Comparison of ENCODE assay signal across 26 mouse cellular contexts in genomic region chr12:34618321-34618720, GRCm38 (mm10).
DNase-seq lines count a peak whose midpoint lies in the region; ATAC-seq and TF ChIP-seq lines count a peak whose summit lies in the region.
"Had no signal": no experiment of that assay in that cellular context is flagged by ENCODE, and none has a peak within 500 bp of the region (broad histone marks: within the 10 kb centered on the region; RNA-seq: fewer than 3 reads in every experiment).

No protein-coding gene starts in this region.

- H3K4me2 ChIP-seq in forebrain, embryonic 15.5 days (replicated peaks): no peak overlapping the region
- H3K4me2 ChIP-seq in hindbrain, postnatal 0 days (ENCODE audit: low read depth, low read length): peak overlapping the region; percentile 40; the same call in 1 of the 2 replicates
- H3K4me2 ChIP-seq in hindbrain, embryonic 13.5 days: no peak overlapping the region
- H3K4me2 ChIP-seq in midbrain, postnatal 0 days (ENCODE audit: low read depth, low read length, poor library complexity, severe bottlenecking): no peak overlapping the region
- no peak overlapping the region for H3K4me2 ChIP-seq in midbrain, embryonic 11.5 days
- H3K4me2 ChIP-seq in forebrain, embryonic 16.5 days (ENCODE audit: low read length): peak overlapping the region; percentile 35
- H3K4me2 ChIP-seq: neural tube, embryonic 13.5 days had no signal

- no peak for TF ChIP-seq CTCF in hindbrain, postnatal 0 days (IDR thresholded peaks at IDR 0.05; ENCODE audit: low read depth)
- no peak for TF ChIP-seq CTCF in midbrain, postnatal 0 days (IDR thresholded peaks at IDR 0.05)

- ATAC-seq in forebrain, embryonic 15.5 days (replicated peaks): peak; percentile 51; the same call in 1 of the 2 replicates
- no peak for ATAC-seq in hindbrain, postnatal 0 days
- ATAC-seq in hindbrain, embryonic 13.5 days (ENCODE audit: low FRiP score): no peak
- ATAC-seq in midbrain, postnatal 0 days (ENCODE audit: low FRiP score): no peak
- ATAC-seq in midbrain, embryonic 11.5 days (ENCODE audit: low FRiP score): no peak
- ATAC-seq in forebrain, embryonic 16.5 days: peak; percentile 62
- ATAC-seq: intestine, embryonic 16.5 days; lung, postnatal 0 days; Patski had no signal

- WGBS in forebrain, embryonic 15.5 days: 42% methylated on average over 3 of the region's 3 CpGs
- 87% methylated on average over 3 of the region's 3 CpGs for WGBS in forebrain, embryonic 10.5 days
- WGBS in hindbrain, postnatal 0 days: 41% methylated on average over 3 of the region's 3 CpGs
- 79% methylated on average over 3 of the region's 3 CpGs for WGBS in hindbrain, embryonic 13.5 days
- 63% methylated on average over 3 of the region's 3 CpGs for WGBS in midbrain, postnatal 0 days
- WGBS in midbrain, embryonic 11.5 days: 85% methylated on average over 3 of the region's 3 CpGs
- WGBS in forebrain, embryonic 16.5 days: 45% methylated on average over 3 of the region's 3 CpGs

- no peaks in the 10 kb centered on the region for H3K36me3 ChIP-seq in forebrain, embryonic 15.5 days
- H3K36me3 ChIP-seq in forebrain, embryonic 10.5 days (replicated peaks): no peaks in the 10 kb centered on the region
- no peaks in the 10 kb centered on the region for H3K36me3 ChIP-seq in hindbrain, postnatal 0 days (ENCODE audit: insufficient read depth, low read length)
- H3K36me3 ChIP-seq in hindbrain, embryonic 13.5 days: no peaks in the 10 kb centered on the region
- no peaks in the 10 kb centered on the region for H3K36me3 ChIP-seq in midbrain, postnatal 0 days (ENCODE audit: insufficient read depth, low read length)
- H3K36me3 ChIP-seq in midbrain, embryonic 11.5 days (ENCODE audit: control insufficient read depth, insufficient read depth, low read length): no peaks in the 10 kb centered on the region
- no peaks in the 10 kb centered on the region for H3K36me3 ChIP-seq in forebrain, embryonic 16.5 days (ENCODE audit: control insufficient read depth, insufficient read depth)
- H3K36me3 ChIP-seq: embryonic facial prominence, embryonic 10.5 days; G1E; midbrain, embryonic 10.5 days; neural tube, embryonic 13.5 days had no signal

- H3K27ac ChIP-seq in forebrain, embryonic 15.5 days (replicated peaks): no peak overlapping the region
- no peak overlapping the region for H3K27ac ChIP-seq in forebrain, embryonic 10.5 days
- H3K27ac ChIP-seq in hindbrain, postnatal 0 days: no peak overlapping the region
- H3K27ac ChIP-seq in hindbrain, embryonic 13.5 days: no peak overlapping the region; the same call in 1 of the 2 replicates
- H3K27ac ChIP-seq in midbrain, postnatal 0 days (ENCODE audit: low read depth, low read length): no peak overlapping the region
- H3K27ac ChIP-seq in midbrain, embryonic 11.5 days (ENCODE audit: low read depth, low read length): no peak overlapping the region
- H3K27ac ChIP-seq in forebrain, embryonic 16.5 days (ENCODE audit: low read length): no peak overlapping the region
- H3K27ac ChIP-seq: embryonic facial prominence, embryonic 10.5 days; heart, adult 2 months; midbrain, embryonic 10.5 days; neural tube, embryonic 13.5 days had no signal

- H3K27me3 ChIP-seq in forebrain, embryonic 15.5 days: no peaks in the 10 kb centered on the region
- H3K27me3 ChIP-seq in forebrain, embryonic 10.5 days (ENCODE audit: poor library complexity, severe bottlenecking): no peaks in the 10 kb centered on the region
- no peaks in the 10 kb centered on the region for H3K27me3 ChIP-seq in hindbrain, postnatal 0 days (ENCODE audit: insufficient read depth, low read length)
- no peaks in the 10 kb centered on the region for H3K27me3 ChIP-seq in hindbrain, embryonic 13.5 days
- no peaks in the 10 kb centered on the region for H3K27me3 ChIP-seq in midbrain, postnatal 0 days (ENCODE audit: insufficient read depth, low read length)
- H3K27me3 ChIP-seq in midbrain, embryonic 11.5 days (ENCODE audit: control insufficient read depth, insufficient read depth, low read length): no peaks in the 10 kb centered on the region
- no peaks in the 10 kb centered on the region for H3K27me3 ChIP-seq in forebrain, embryonic 16.5 days (replicated peaks; ENCODE audit: control insufficient read depth, insufficient read depth, low read length)
- H3K27me3 ChIP-seq: CH12.LX; neural tube, embryonic 13.5 days; Patski had no signal

- no peaks in the 10 kb centered on the region for H3K9me3 ChIP-seq in forebrain, embryonic 15.5 days
- H3K9me3 ChIP-seq in forebrain, embryonic 10.5 days: no peaks in the 10 kb centered on the region
- H3K9me3 ChIP-seq in hindbrain, postnatal 0 days (ENCODE audit: low read length): no peaks in the 10 kb centered on the region
- no peaks in the 10 kb centered on the region for H3K9me3 ChIP-seq in hindbrain, embryonic 13.5 days
- no peaks in the 10 kb centered on the region for H3K9me3 ChIP-seq in midbrain, postnatal 0 days (ENCODE audit: low read length)
- no peaks in the 10 kb centered on the region for H3K9me3 ChIP-seq in midbrain, embryonic 11.5 days (ENCODE audit: control insufficient read depth, low read length)
- no peaks in the 10 kb centered on the region for H3K9me3 ChIP-seq in forebrain, embryonic 16.5 days (ENCODE audit: control insufficient read depth, low read length)
- H3K9me3 ChIP-seq: embryonic facial prominence, embryonic 10.5 days; midbrain, embryonic 10.5 days; neural tube, embryonic 13.5 days had no signal

- no peak for DNase-seq in forebrain, embryonic 10.5 days (ENCODE audit: extremely low spot score, low spot score)
- peak; percentile 78 for DNase-seq in hindbrain, postnatal 0 days (ENCODE audit: low spot score)
- DNase-seq in midbrain, postnatal 0 days (ENCODE audit: low spot score): peak; percentile 72
- no peak for DNase-seq in midbrain, embryonic 11.5 days (ENCODE audit: low spot score, missing footprints)
- no peak for DNase-seq in embryo, embryonic 9.5 days (ENCODE audit: extremely low spot score)
- DNase-seq: adrenal gland, adult 2 months; B cell, adult 2 months; cerebellum, adult 18-20 months; gastrocnemius, postnatal 36 days; heart, adult 2 months; kidney, adult 9 months; kidney, postnatal 25 days; layer of hippocampus, adult 9-11 months; right cerebral cortex, postnatal 4 days; thymus, postnatal 14 days had no signal

- H3K9ac ChIP-seq in forebrain, embryonic 15.5 days (replicated peaks): no peak overlapping the region
- H3K9ac ChIP-seq in hindbrain, postnatal 0 days (replicated peaks; ENCODE audit: low read length): no peak overlapping the region
- no peak overlapping the region for H3K9ac ChIP-seq in hindbrain, embryonic 13.5 days
- H3K9ac ChIP-seq in midbrain, postnatal 0 days (replicated peaks; ENCODE audit: low read length, poor library complexity, severe bottlenecking): no peak overlapping the region
- H3K9ac ChIP-seq in midbrain, embryonic 11.5 days (ENCODE audit: low read length): no peak overlapping the region
- no peak overlapping the region for H3K9ac ChIP-seq in forebrain, embryonic 16.5 days (replicated peaks; ENCODE audit: low read depth, low read length)
- H3K9ac ChIP-seq: neural tube, embryonic 13.5 days had no signal

- peaks cover 13% of the 10 kb centered on the region for H3K4me1 ChIP-seq in forebrain, embryonic 15.5 days
- H3K4me1 ChIP-seq in forebrain, embryonic 10.5 days: peaks cover 4% of the 10 kb centered on the region; the same call in 1 of the 2 replicates
- peaks cover 4% of the 10 kb centered on the region; the same call in 1 of the 2 replicates for H3K4me1 ChIP-seq in hindbrain, postnatal 0 days (ENCODE audit: insufficient read depth, low read length)
- peaks cover 3% of the 10 kb centered on the region; the same call in 1 of the 2 replicates for H3K4me1 ChIP-seq in hindbrain, embryonic 13.5 days (replicated peaks)
- no peaks in the 10 kb centered on the region for H3K4me1 ChIP-seq in midbrain, postnatal 0 days (ENCODE audit: insufficient read depth, low read length)
- H3K4me1 ChIP-seq in midbrain, embryonic 11.5 days (ENCODE audit: control insufficient read depth, insufficient read depth, low read length): no peaks in the 10 kb centered on the region
- H3K4me1 ChIP-seq in forebrain, embryonic 16.5 days (replicated peaks; ENCODE audit: control insufficient read depth, insufficient read depth, low read length): peaks cover 16% of the 10 kb centered on the region
- H3K4me1 ChIP-seq: embryonic facial prominence, embryonic 10.5 days; midbrain, embryonic 10.5 days had no signal

- no peak overlapping the region for H3K4me3 ChIP-seq in forebrain, embryonic 15.5 days
- H3K4me3 ChIP-seq in forebrain, embryonic 10.5 days: no peak overlapping the region
- 0 out of 2 replicates have a peak overlapping the region, but pooled peaks have one; percentile 2 for H3K4me3 ChIP-seq in hindbrain, postnatal 0 days (ENCODE audit: low read length)
- H3K4me3 ChIP-seq in hindbrain, embryonic 13.5 days: no peak overlapping the region
- H3K4me3 ChIP-seq in midbrain, postnatal 0 days (ENCODE audit: low read depth, low read length): no peak overlapping the region
- no peak overlapping the region for H3K4me3 ChIP-seq in midbrain, embryonic 11.5 days (ENCODE audit: low read depth, low read length)
- H3K4me3 ChIP-seq in forebrain, embryonic 16.5 days (replicated peaks; ENCODE audit: low read length): no peak overlapping the region
- H3K4me3 ChIP-seq: embryonic facial prominence, embryonic 10.5 days; heart, adult 2 months; midbrain, embryonic 10.5 days; neural tube, embryonic 13.5 days had no signal

Comparison
In these comparisons a context has a peak if more than half of its experiments do, and no peak if none do; other contexts are left out.
1. H3K4me2 ChIP-seq: peak in hindbrain, postnatal 0 days (single experiment) and forebrain, embryonic 16.5 days (single experiment); none in forebrain, embryonic 15.5 days (single experiment), hindbrain, embryonic 13.5 days (single experiment), midbrain, postnatal 0 days (single experiment) and midbrain, embryonic 11.5 days (single experiment).
2. DNase-seq: peak in hindbrain, postnatal 0 days (single experiment) and midbrain, postnatal 0 days (single experiment); none in forebrain, embryonic 10.5 days (single experiment), midbrain, embryonic 11.5 days (single experiment) and embryo, embryonic 9.5 days (single experiment).
3. ATAC-seq: peak in forebrain, embryonic 15.5 days (single experiment) and forebrain, embryonic 16.5 days (single experiment); none in hindbrain, postnatal 0 days (single experiment), hindbrain, embryonic 13.5 days (single experiment), midbrain, postnatal 0 days (single experiment) and midbrain, embryonic 11.5 days (single experiment).